Mouse (Mus musculus): ENCODE results near the gene Ntm.

- TF ChIP-seq CTCF (IDR thresholded peaks at IDR 0.05; ENCODE audit: control insufficient read depth, insufficient read depth, insufficient replicate concordance, low read depth, low read length) (no peak), POLR2A (IDR thresholded peaks at IDR 0.05; ENCODE audit: control insufficient read depth, low read depth, low read length) (no peak)
Measured at GRCm38 (mm10) chr9:29220493-29220892, 742.4 kb downstream of the Ntm start.
